In the genomic region with DNA sequence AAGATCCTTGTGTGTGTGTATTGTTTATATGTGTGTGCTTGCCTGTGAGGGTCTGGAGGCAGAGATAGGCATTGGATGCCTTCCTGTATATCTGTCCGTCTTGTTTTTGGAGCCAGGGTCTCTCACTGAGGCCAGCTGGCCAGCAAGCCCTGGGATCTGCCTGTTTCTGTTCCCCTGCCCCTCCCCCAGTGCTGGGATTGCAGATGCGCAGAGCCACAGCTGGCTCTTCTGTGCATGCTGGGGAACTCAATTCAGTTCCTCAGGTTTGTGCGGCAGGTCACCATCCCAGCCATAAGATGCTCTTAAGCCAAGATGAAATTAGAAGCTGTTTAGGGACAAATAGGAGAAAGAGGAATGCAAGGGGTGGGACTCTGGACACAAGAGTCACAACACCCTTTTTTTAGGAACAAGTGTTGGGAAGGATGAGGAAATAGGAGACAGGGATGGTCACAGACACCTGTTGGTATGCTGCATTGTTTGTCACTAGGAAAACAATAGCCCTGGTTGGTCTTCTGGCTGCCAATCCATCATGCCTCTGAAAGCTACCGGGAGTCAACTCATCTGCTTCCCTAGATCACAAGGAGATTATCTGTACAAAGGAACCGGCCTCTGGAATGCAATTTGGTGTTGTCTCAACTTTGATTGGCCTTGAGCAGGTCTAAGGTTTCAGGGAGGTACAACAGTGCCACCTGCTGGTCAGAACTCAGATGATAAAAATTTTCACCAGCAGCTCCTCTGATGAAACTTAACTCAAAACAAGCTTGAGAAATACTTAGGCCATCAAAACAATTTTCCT, we compare ENCODE assay signal across 8 mouse cellular contexts. TPM values are rescaled to one million over a fixed set of nuclear protein-coding genes. Genes with fewer than 3 reads are reported as not detected.
DNase-seq lines count a peak whose midpoint lies in the region; ATAC-seq lines count a peak whose summit lies in the region.

No protein-coding gene starts in this region.

- H3K9ac ChIP-seq in hindbrain, embryonic 14.5 days = no peak overlapping the region
- no peak overlapping the region for H3K9ac ChIP-seq in midbrain, embryonic 14.5 days (replicated peaks; ENCODE audit: low read length)

- no peaks in the 10 kb centered on the region for H3K27me3 ChIP-seq in hindbrain, embryonic 14.5 days (ENCODE audit: control insufficient read depth, insufficient read depth, low read length)
- H3K27me3 ChIP-seq in midbrain, embryonic 14.5 days (ENCODE audit: control insufficient read depth, insufficient read depth, low read length) = no peaks in the 10 kb centered on the region

- 11% methylated on average over 5 of the region's 5 CpGs for WGBS in hindbrain, embryonic 14.5 days
- WGBS in midbrain, embryonic 14.5 days = 8% methylated on average over 5 of the region's 5 CpGs

- peak overlapping the region; percentile 17; the same call in 1 of the 2 replicates for H3K4me2 ChIP-seq in hindbrain, embryonic 14.5 days (replicated peaks)
- H3K4me2 ChIP-seq in midbrain, embryonic 14.5 days (ENCODE audit: low read length) = 0 out of 2 replicates have a peak overlapping the region, but pooled peaks have one; percentile 14

- H3K4me1 ChIP-seq in hindbrain, embryonic 14.5 days (replicated peaks; ENCODE audit: control insufficient read depth, insufficient read depth, low read length) = peaks cover 19% of the 10 kb centered on the region
- peaks cover 18% of the 10 kb centered on the region for H3K4me1 ChIP-seq in midbrain, embryonic 14.5 days (ENCODE audit: control insufficient read depth, insufficient read depth, low read length)

- no peaks in the 10 kb centered on the region for H3K9me3 ChIP-seq in hindbrain, embryonic 14.5 days (ENCODE audit: control insufficient read depth, low read length)
- H3K9me3 ChIP-seq in midbrain, embryonic 14.5 days (ENCODE audit: control insufficient read depth, low read length) = no peaks in the 10 kb centered on the region

- peak; percentile 91 for DNase-seq in CD4-positive, CD25-positive, alpha-beta regulatory T cell, adult 2 months (ENCODE audit: low read depth, low spot score)
- peak; percentile 86 for DNase-seq in c-Kit-positive CD71-positive TER-119-positive erythroid progenitor cells, embryonic 14.5 days (ENCODE audit: low spot score)
- DNase-seq in frontal cortex, postnatal 36 days (ENCODE audit: low spot score in 2 of 2) = peak; percentile 81 to 87
- peak; percentile 89 for DNase-seq in hindbrain, embryonic 14.5 days (ENCODE audit: low spot score)
- peak; percentile 68 for DNase-seq in left cerebral cortex, adult 11 months (ENCODE audit: low spot score)
- DNase-seq in midbrain, embryonic 14.5 days = peak; percentile 90
- peak; percentile 51 to 79 for DNase-seq in spleen, postnatal 14 days (ENCODE audit: low spot score in 2 of 2)

- H3K36me3 ChIP-seq in hindbrain, embryonic 14.5 days (replicated peaks; ENCODE audit: control insufficient read depth, insufficient read depth) = no peaks in the 10 kb centered on the region
- H3K36me3 ChIP-seq in midbrain, embryonic 14.5 days (ENCODE audit: control insufficient read depth, insufficient read depth, low read length) = no peaks in the 10 kb centered on the region

- no peak overlapping the region for H3K27ac ChIP-seq in hindbrain, embryonic 14.5 days
- H3K27ac ChIP-seq in midbrain, embryonic 14.5 days (replicated peaks; ENCODE audit: low read depth, low read length) = peak overlapping the region; percentile 15; the same call in 1 of the 2 replicates

- ATAC-seq in CD4-positive, CD25-positive, alpha-beta regulatory T cell, adult 4 months = no peak
- ATAC-seq in hindbrain, embryonic 14.5 days (ENCODE audit: low FRiP score) = no peak
- ATAC-seq in midbrain, embryonic 14.5 days (ENCODE audit: low FRiP score, low TSS enrichment) = no peak

- no peak overlapping the region for H3K4me3 ChIP-seq in hindbrain, embryonic 14.5 days (replicated peaks; ENCODE audit: low read length)
- no peak overlapping the region for H3K4me3 ChIP-seq in midbrain, embryonic 14.5 days (replicated peaks; ENCODE audit: low read depth, low read length)

RNA-seq across cellular contexts. Expression of a gene that starts 4.7 kb away (rescaled TPM):
- polyA plus RNA-seq in CD4-positive, CD25-positive, alpha-beta regulatory T cell, adult 4 months (2017; shearing (Covaris generic)) = 1,000 to 10,000 TPM in 1 of 2 experiments, 100 to 1,000 TPM in 1; 868 to 1,085 TPM
- 313 and 339 TPM in 2 replicates for polyA plus RNA-seq in hindbrain, embryonic 14.5 days (2014; fragmentation: Nextera tagmentation; extraction: Ambion mirVana)
- polyA plus RNA-seq in midbrain, embryonic 14.5 days (2014; fragmentation: Nextera tagmentation; extraction: Ambion mirVana) = 333 and 357 TPM in 2 replicates

RNA-seq across cellular contexts. Expression of a gene that starts 24.7 kb away (rescaled TPM):
- 100 to 1,000 TPM; 226 to 315 TPM for polyA plus RNA-seq in CD4-positive, CD25-positive, alpha-beta regulatory T cell, adult 4 months (2017; shearing (Covaris generic))
- 140 and 148 TPM in 2 replicates for polyA plus RNA-seq in hindbrain, embryonic 14.5 days (2014; fragmentation: Nextera tagmentation; extraction: Ambion mirVana)
- 126 and 174 TPM in 2 replicates for polyA plus RNA-seq in midbrain, embryonic 14.5 days (2014; fragmentation: Nextera tagmentation; extraction: Ambion mirVana)

RNA-seq across cellular contexts. Expression of a gene that starts 25.7 kb away (rescaled TPM):
- polyA plus RNA-seq in CD4-positive, CD25-positive, alpha-beta regulatory T cell, adult 4 months (2017; shearing (Covaris generic)) = 100 to 1,000 TPM; 371 to 424 TPM
- polyA plus RNA-seq in hindbrain, embryonic 14.5 days (2014; fragmentation: Nextera tagmentation; extraction: Ambion mirVana) = 200 and 225 TPM in 2 replicates
- 229 and 241 TPM in 2 replicates for polyA plus RNA-seq in midbrain, embryonic 14.5 days (2014; fragmentation: Nextera tagmentation; extraction: Ambion mirVana)

RNA-seq across cellular contexts. Expression of a gene that starts 26.8 kb away (rescaled TPM):
- under 1 TPM; 0.27 to 0.58 TPM for polyA plus RNA-seq in CD4-positive, CD25-positive, alpha-beta regulatory T cell, adult 4 months (2017; shearing (Covaris generic))
- 0.35 and 0.51 TPM in 2 replicates for polyA plus RNA-seq in hindbrain, embryonic 14.5 days (2014; fragmentation: Nextera tagmentation; extraction: Ambion mirVana)
- polyA plus RNA-seq in midbrain, embryonic 14.5 days (2014; fragmentation: Nextera tagmentation; extraction: Ambion mirVana) = 0.18 and 0.61 TPM in 2 replicates
